Mouse (Mus musculus) R1 (cell line): ENCODE results near the gene Agpat2.

Source experiments
- DNase-seq: peaks from one replicate; pipeline ENCODE4 v3.0.0-alpha.2; 2018; ENCODE audit warnings: low read depth, low spot score

Gene Agpat2

GRCm38 (mm10) chr2:26626081-26626480 lies 21.9 kb upstream of the Agpat2 start:
- peak; percentile 37 for DNase-seq

- DNase-seq, result no peak
These were observed 21.2 kb upstream of the Agpat2 start for GRCm38 (mm10) chr2:26625419-26625818.

- peak; percentile 42 for DNase-seq
These were observed 18.8 kb upstream of the Agpat2 start for GRCm38 (mm10) chr2:26622984-26623383.

GRCm38 (mm10) chr2:26621246-26621645 lies 17.0 kb upstream of the Agpat2 start:
- DNase-seq, result no peak

- peak; percentile 48 for DNase-seq
These were observed 13.7 kb upstream of the Agpat2 start for GRCm38 (mm10) chr2:26617928-26618327.

GRCm38 (mm10) chr2:26617331-26617730 lies 13.1 kb upstream of the Agpat2 start:
- DNase-seq, result no peak

GRCm38 (mm10) chr2:26615459-26616124 lies 11.4 kb upstream of the Agpat2 start:
- no peak for DNase-seq

- DNase-seq, result no peak
These were observed 10.7 kb upstream of the Agpat2 start for GRCm38 (mm10) chr2:26614903-26615302.

- no peak for DNase-seq
These were observed 7.7 kb upstream of the Agpat2 start for GRCm38 (mm10) chr2:26611896-26612295.

GRCm38 (mm10) chr2:26611054-26611453 lies 6.8 kb upstream of the Agpat2 start:
- peak; percentile 99 for DNase-seq

- peak; percentile 68 for DNase-seq
These were observed 6.3 kb upstream of the Agpat2 start for GRCm38 (mm10) chr2:26610526-26610925.

GRCm38 (mm10) chr2:26609261-26609661 lies 5.0 kb upstream of the Agpat2 start:
- no peak for DNase-seq

- no peak for DNase-seq
These were observed 4.6 kb upstream of the Agpat2 start for GRCm38 (mm10) chr2:26608781-26609180.

- no peak for DNase-seq
These were observed 3.1 kb upstream of the Agpat2 start for GRCm38 (mm10) chr2:26607056-26607910.

GRCm38 (mm10) chr2:26606579-26606978 lies 2.4 kb upstream of the Agpat2 start:
- no peak for DNase-seq

- no peak for DNase-seq
These were observed 1.1 kb upstream of the Agpat2 start for GRCm38 (mm10) chr2:26605331-26605730.

GRCm38 (mm10) chr2:26603159-26603558 lies 1.1 kb downstream of the Agpat2 start:
- DNase-seq, result no peak

- no peak for DNase-seq
These were observed 1.6 kb downstream of the Agpat2 start for GRCm38 (mm10) chr2:26602631-26603030.

GRCm38 (mm10) chr2:26601595-26601994 lies 2.6 kb downstream of the Agpat2 start:
- DNase-seq, result no peak

- DNase-seq, result peak; percentile 74
These were observed 3.6 kb downstream of the Agpat2 start for GRCm38 (mm10) chr2:26600664-26601063.

- no peak for DNase-seq
These were observed 4.3 kb downstream of the Agpat2 start for GRCm38 (mm10) chr2:26599965-26600364.

GRCm38 (mm10) chr2:26598462-26598861 lies 5.8 kb downstream of the Agpat2 start:
- DNase-seq, result peak; percentile 57

- no peak for DNase-seq
These were observed 6.4 kb downstream of the Agpat2 start for GRCm38 (mm10) chr2:26597810-26598209.
